Mouse (Mus musculus) MEL (cell line): ENCODE data around the gene Vav3.

ENCODE experiments used
- E2F4 ChIP-seq: IDR thresholded peaks from 2 replicates; pipeline ENCODE4 v1.6.1; 2011; ENCODE audit warnings: low read depth, low read length, improper control_type of control experiment, borderline replicate concordance
- POLR2A ChIP-seq, 2 experiments: IDR thresholded peaks; 2 replicates each; pipeline ENCODE4 v1.6.1; 2011 to 2012; ENCODE audit warnings: low read length in 2 of 2, mild to moderate bottlenecking in 2 of 2, control low read depth in 1 of 2, improper control_type of control experiment in 1 of 2, low read depth in 1 of 2, moderate library complexity in 1 of 2; ENCODE audit not compliant: control insufficient read depth in 1 of 2, insufficient read depth in 1 of 2, poor library complexity in 1 of 2
- POLR2AphosphoS2 ChIP-seq: IDR thresholded peaks from 2 replicates; pipeline ENCODE4 v1.6.1; 2011; ENCODE audit warnings: low read length, improper control_type of control experiment

DNA sequence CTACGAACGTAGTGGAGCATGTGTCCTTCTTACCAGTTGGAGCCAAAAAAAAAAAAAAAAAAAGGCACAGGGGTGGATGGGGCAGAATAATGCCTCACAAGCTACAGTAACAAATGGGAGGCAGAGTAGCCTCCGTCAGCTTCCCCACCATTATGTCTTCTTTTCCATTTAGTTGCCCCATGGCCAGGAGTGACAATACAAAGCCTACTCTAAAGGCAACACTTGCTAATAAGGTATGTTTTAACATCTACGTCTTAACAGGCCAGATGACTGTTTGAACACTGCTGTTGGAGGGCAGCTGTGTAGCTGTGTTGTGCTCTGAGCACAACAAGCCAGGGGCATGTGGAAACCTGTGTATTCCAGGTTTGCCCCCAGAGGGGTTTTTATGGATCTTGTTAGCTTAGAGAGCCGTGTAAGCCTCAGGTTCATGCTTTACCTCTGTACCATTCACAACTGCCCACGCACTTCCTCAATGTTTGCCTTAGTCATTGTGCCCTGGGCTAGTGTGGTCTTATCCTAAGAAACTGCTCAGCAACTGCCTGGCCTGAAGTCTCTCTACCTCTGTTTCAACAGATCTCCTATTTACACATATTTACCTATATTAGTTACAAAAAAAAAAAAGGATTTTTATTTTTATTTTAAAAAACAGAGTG is 29.2 kb upstream of the Vav3 start:
- TF ChIP-seq POLR2AphosphoS2 = no peak
- TF ChIP-seq E2F4 = no peak
- no peak for TF ChIP-seq POLR2A (IDR thresholded peaks at IDR 0.05; ENCODE audit: control insufficient read depth in 1 of 2, insufficient read depth in 1 of 2, low read depth in 1 of 2, low read length in 2 of 2, poor library complexity in 1 of 2)
